Mouse (Mus musculus): ENCODE data around the gene Zbtb5. TPM values are rescaled to one million over a fixed set of nuclear protein-coding genes. Genes with fewer than 3 reads are reported as not detected.
"Not testable (repeated sequence)": the region's sequence is repeated elsewhere in the genome, so short reads cannot be mapped to it uniquely, and the experiment has no call there.

Zbtb5 gene
- polyA plus RNA-seq (2015; fragmentation: Nextera tagmentation; extraction: Ambion mirVana): 21.7 and 22.8 TPM in 2 replicates

GRCm38 (mm10) chr4:45012105-45012975 lies at the start of gene Zbtb5:
Gene Zbtb5, minus strand, starts transcription at chr4:45012412.
- Histone ChIP-seq H3K4me3 (peak within 1 kb of the TSS; percentile 81), H3K4me2 (peak within 1 kb of the TSS; percentile 62), H3K9me3 (no peaks in the 10 kb centered on the region), H3K9ac (peak within 1 kb of the TSS; percentile 90), H3K36me3 (no peaks in the 10 kb centered on the region), H3K4me1 (peaks cover 22% of the 10 kb centered on the region), H3K27me3 (no peaks in the 10 kb centered on the region), H3K27ac (peak within 1 kb of the TSS; percentile 97)
- WGBS: under 1% methylated on average over 59 of the region's 63 CpGs
- ATAC-seq (ENCODE audit: insufficient number of reproducible peaks, low FRiP score, low TSS enrichment, low read depth): peak; percentile 99

- no peaks in the 10 kb centered on the region for H3K9me3 ChIP-seq
- no peak overlapping the region for H3K4me2 ChIP-seq
- ATAC-seq (ENCODE audit: insufficient number of reproducible peaks, low FRiP score, low TSS enrichment, low read depth): no peak
- H3K27me3 ChIP-seq: no peaks in the 10 kb centered on the region
- no peak overlapping the region for H3K27ac ChIP-seq
- no peaks in the 10 kb centered on the region for H3K4me1 ChIP-seq
- peaks cover 39% of the 10 kb centered on the region for H3K36me3 ChIP-seq
- 90% methylated on average over 8 of the region's 8 CpGs for WGBS
- H3K4me3 ChIP-seq: no peak overlapping the region
- H3K9ac ChIP-seq: no peak overlapping the region
These were observed 43.2 kb upstream of the Zbtb5 start for GRCm38 (mm10) chr4:45055451-45055850.

GRCm38 (mm10) chr4:45054862-45055261 lies 42.6 kb upstream of the Zbtb5 start:
- H3K36me3 ChIP-seq: peaks cover 34% of the 10 kb centered on the region
- H3K4me1 ChIP-seq: no peaks in the 10 kb centered on the region
- H3K4me2 ChIP-seq: no peak overlapping the region
- no peaks in the 10 kb centered on the region for H3K9me3 ChIP-seq
- no peak for ATAC-seq (ENCODE audit: insufficient number of reproducible peaks, low FRiP score, low TSS enrichment, low read depth)
- 55% methylated on average over 3 of the region's 3 CpGs for WGBS
- H3K9ac ChIP-seq: no peak overlapping the region
- no peak overlapping the region for H3K27ac ChIP-seq
- H3K4me3 ChIP-seq: no peak overlapping the region
- H3K27me3 ChIP-seq: no peaks in the 10 kb centered on the region

GRCm38 (mm10) chr4:45047956-45048355 lies 35.7 kb upstream of the Zbtb5 start:
- no peak for ATAC-seq (ENCODE audit: insufficient number of reproducible peaks, low FRiP score, low TSS enrichment, low read depth)
- 83% methylated on average over 9 of the region's 9 CpGs for WGBS
- Histone ChIP-seq H3K27me3 (no peaks in the 10 kb centered on the region), H3K36me3 (peaks cover 48% of the 10 kb centered on the region), H3K27ac (no peak overlapping the region), H3K4me1 (no peaks in the 10 kb centered on the region), H3K4me2 (no peak overlapping the region), H3K9me3 (no peaks in the 10 kb centered on the region), H3K4me3 (no peak overlapping the region), H3K9ac (no peak overlapping the region)

GRCm38 (mm10) chr4:45047286-45047887 lies 35.2 kb upstream of the Zbtb5 start:
- WGBS: 87% methylated on average over 9 of the region's 9 CpGs
- peaks cover 50% of the 10 kb centered on the region for H3K36me3 ChIP-seq

GRCm38 (mm10) chr4:45046679-45047078 lies 34.5 kb upstream of the Zbtb5 start:
- no peaks in the 10 kb centered on the region for H3K9me3 ChIP-seq
- H3K4me3 ChIP-seq: no peak overlapping the region
- peaks cover 55% of the 10 kb centered on the region for H3K36me3 ChIP-seq
- no peak overlapping the region for H3K9ac ChIP-seq
- no peak overlapping the region for H3K4me2 ChIP-seq
- no peaks in the 10 kb centered on the region for H3K4me1 ChIP-seq
- WGBS: 88% methylated on average over 5 of the region's 5 CpGs
- no peak overlapping the region for H3K27ac ChIP-seq
- no peaks in the 10 kb centered on the region for H3K27me3 ChIP-seq
- no peak for ATAC-seq (ENCODE audit: insufficient number of reproducible peaks, low FRiP score, low TSS enrichment, low read depth)

More at GRCm38 (mm10) chr4:45047286-45047887, 35.2 kb upstream of the Zbtb5 start:
- no peaks in the 10 kb centered on the region for H3K4me1 ChIP-seq
- no peak overlapping the region for H3K4me2 ChIP-seq
- no peaks in the 10 kb centered on the region for H3K9me3 ChIP-seq
- H3K27me3 ChIP-seq: no peaks in the 10 kb centered on the region
- no peak overlapping the region for H3K4me3 ChIP-seq
- H3K9ac ChIP-seq: no peak overlapping the region
- H3K27ac ChIP-seq: no peak overlapping the region
- no peak for ATAC-seq (ENCODE audit: insufficient number of reproducible peaks, low FRiP score, low TSS enrichment, low read depth)

- Histone ChIP-seq H3K4me1 (no peaks in the 10 kb centered on the region), H3K4me2 (no peak overlapping the region), H3K9me3 (no peaks in the 10 kb centered on the region), H3K27ac (no peak overlapping the region), H3K9ac (no peak overlapping the region), H3K4me3 (no peak overlapping the region), H3K27me3 (no peaks in the 10 kb centered on the region), H3K36me3 (peaks cover 63% of the 10 kb centered on the region)
- no peak for ATAC-seq (ENCODE audit: insufficient number of reproducible peaks, low FRiP score, low TSS enrichment, low read depth)
- WGBS: 83% methylated on average over 7 of the region's 7 CpGs
These were observed 28.6 kb upstream of the Zbtb5 start for GRCm38 (mm10) chr4:45040795-45041194.

GRCm38 (mm10) chr4:45039546-45039945 lies 27.3 kb upstream of the Zbtb5 start:
- H3K27ac ChIP-seq; H3K9ac ChIP-seq; H3K4me3 ChIP-seq; ATAC-seq (ENCODE audit: insufficient number of reproducible peaks, low FRiP score, low TSS enrichment, low read depth); H3K9me3 ChIP-seq; H3K27me3 ChIP-seq; H3K4me2 ChIP-seq; H3K4me1 ChIP-seq: not testable (repeated sequence)
- H3K36me3 ChIP-seq: peaks cover 66% of the 10 kb centered on the region
- 82% methylated on average over 7 of the region's 7 CpGs for WGBS

- not testable (repeated sequence) for H3K9ac ChIP-seq; ATAC-seq (ENCODE audit: insufficient number of reproducible peaks, low FRiP score, low TSS enrichment, low read depth); H3K27me3 ChIP-seq; H3K4me3 ChIP-seq; H3K9me3 ChIP-seq; H3K27ac ChIP-seq; H3K4me1 ChIP-seq; H3K4me2 ChIP-seq
- peaks cover 66% of the 10 kb centered on the region for H3K36me3 ChIP-seq
- 60% methylated on average over 8 of the region's 8 CpGs for WGBS
These were observed 26.7 kb upstream of the Zbtb5 start for GRCm38 (mm10) chr4:45038879-45039278.

GRCm38 (mm10) chr4:45037455-45038410 lies 25.5 kb upstream of the Zbtb5 start:
- Histone ChIP-seq H3K9ac (no peak overlapping the region), H3K27ac (no peak overlapping the region), H3K9me3 (no peaks in the 10 kb centered on the region), H3K27me3 (no peaks in the 10 kb centered on the region), H3K4me1 (no peaks in the 10 kb centered on the region), H3K4me2 (no peak overlapping the region), H3K4me3 (no peak overlapping the region), H3K36me3 (peaks cover 67% of the 10 kb centered on the region)
- ATAC-seq (ENCODE audit: insufficient number of reproducible peaks, low FRiP score, low TSS enrichment, low read depth): no peak
- 85% methylated on average over 13 of the region's 13 CpGs for WGBS

GRCm38 (mm10) chr4:45036571-45036970 lies 24.4 kb upstream of the Zbtb5 start:
- Histone ChIP-seq H3K4me1 (no peaks in the 10 kb centered on the region), H3K36me3 (peaks cover 72% of the 10 kb centered on the region), H3K9ac (no peak overlapping the region), H3K4me2 (no peak overlapping the region), H3K27ac (no peak overlapping the region), H3K27me3 (no peaks in the 10 kb centered on the region), H3K4me3 (no peak overlapping the region), H3K9me3 (no peaks in the 10 kb centered on the region)
- no peak for ATAC-seq (ENCODE audit: insufficient number of reproducible peaks, low FRiP score, low TSS enrichment, low read depth)
- WGBS: 78% methylated on average over 5 of the region's 5 CpGs
